Mouse (Mus musculus): Measurements from ENCODE around the gene Etv6.
"Not testable (repeated sequence)": the region's sequence is repeated elsewhere in the genome, so short reads cannot be mapped to it uniquely, and the experiment has no call there.

The Etv6 gene

GRCm38 (mm10) chr6:134035490-134036405 lies at the start of gene Etv6:
TSS of gene Etv6 (plus strand) at chr6:134035700.
- DNase-seq (ENCODE audit: low spot score): peak; percentile 89

GRCm38 (mm10) chr6:133986161-133986560 lies 49.3 kb upstream of the Etv6 start:
- peak; percentile 10 for DNase-seq (ENCODE audit: low spot score)

GRCm38 (mm10) chr6:133987068-133987591 lies 48.4 kb upstream of the Etv6 start:
- no peak for DNase-seq (ENCODE audit: low spot score)

GRCm38 (mm10) chr6:133988011-133988410 lies 47.5 kb upstream of the Etv6 start:
- DNase-seq (ENCODE audit: low spot score): no peak

GRCm38 (mm10) chr6:133997461-133997860 lies 38.0 kb upstream of the Etv6 start:
- no peak for DNase-seq (ENCODE audit: low spot score)

- no peak for DNase-seq (ENCODE audit: low spot score)
These were observed 37.6 kb upstream of the Etv6 start for GRCm38 (mm10) chr6:133997935-133998334.

- not testable (repeated sequence) for DNase-seq (ENCODE audit: low spot score)
These were observed 20.9 kb upstream of the Etv6 start for GRCm38 (mm10) chr6:134014488-134015110.

- DNase-seq (ENCODE audit: low spot score): peak; percentile 47
These were observed 16.7 kb upstream of the Etv6 start for GRCm38 (mm10) chr6:134018807-134019206.

- no peak for DNase-seq (ENCODE audit: low spot score)
These were observed 14.7 kb upstream of the Etv6 start for GRCm38 (mm10) chr6:134020821-134021220.

GRCm38 (mm10) chr6:134026264-134026663 lies 9.2 kb upstream of the Etv6 start:
- no peak for DNase-seq (ENCODE audit: low spot score)

GRCm38 (mm10) chr6:134027022-134027421 lies 8.5 kb upstream of the Etv6 start:
- DNase-seq (ENCODE audit: low spot score): no peak

GRCm38 (mm10) chr6:134032451-134032850 lies 3.0 kb upstream of the Etv6 start:
- no peak for DNase-seq (ENCODE audit: low spot score)

- DNase-seq (ENCODE audit: low spot score): no peak
These were observed 1.1 kb upstream of the Etv6 start for GRCm38 (mm10) chr6:134034436-134034835.

- peak; percentile 80 for DNase-seq (ENCODE audit: low spot score)
These were observed 503 bp upstream of the Etv6 start for GRCm38 (mm10) chr6:134034904-134035489.

- no peak for DNase-seq (ENCODE audit: low spot score)
These were observed 1.0 kb downstream of the Etv6 start for GRCm38 (mm10) chr6:134036491-134036911.

- DNase-seq (ENCODE audit: low spot score): no peak
These were observed 1.5 kb downstream of the Etv6 start for GRCm38 (mm10) chr6:134036951-134037431.

- no peak for DNase-seq (ENCODE audit: low spot score)
These were observed 2.5 kb downstream of the Etv6 start for GRCm38 (mm10) chr6:134037960-134038359.

- peak; percentile 50 for DNase-seq (ENCODE audit: low spot score)
These were observed 3.4 kb downstream of the Etv6 start for GRCm38 (mm10) chr6:134038881-134039280.

GRCm38 (mm10) chr6:134039351-134039750 lies 3.9 kb downstream of the Etv6 start:
- no peak for DNase-seq (ENCODE audit: low spot score)

- no peak for DNase-seq (ENCODE audit: low spot score)
These were observed 4.8 kb downstream of the Etv6 start for GRCm38 (mm10) chr6:134040312-134040711.

GRCm38 (mm10) chr6:134041286-134041685 lies 5.8 kb downstream of the Etv6 start:
- DNase-seq (ENCODE audit: low spot score): no peak

GRCm38 (mm10) chr6:134041916-134042315 lies 6.4 kb downstream of the Etv6 start:
- DNase-seq (ENCODE audit: low spot score): no peak
